Mouse (Mus musculus): ENCODE data around the gene Krtap24-1.

DNA sequence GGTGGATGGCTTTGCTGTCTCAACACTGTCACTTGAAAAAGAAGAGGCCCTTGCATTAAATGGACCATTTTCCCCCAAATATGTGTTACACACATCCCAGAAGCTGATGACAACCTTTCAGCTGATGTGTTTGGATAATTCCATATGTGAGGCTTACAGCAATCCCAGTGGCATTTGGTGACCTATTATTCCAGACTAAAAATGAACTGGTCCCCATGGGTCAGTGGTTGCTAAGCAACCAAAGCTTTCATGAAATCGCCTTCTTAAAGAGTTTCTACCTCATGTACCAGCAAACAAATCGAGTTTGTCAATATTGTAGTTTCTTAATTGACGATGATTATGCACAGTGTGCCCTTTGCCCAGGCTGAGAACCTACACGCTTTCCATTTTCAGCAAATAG, 633 bp upstream of the Krtap24-1 start:
- TF ChIP-seq CTCF (IDR thresholded peaks at IDR 0.05; ENCODE audit: low read depth, low read length): no peak
- no peak for TF ChIP-seq POLR2A (IDR thresholded peaks at IDR 0.05; ENCODE audit: insufficient read depth, low read length)
- no peak for TF ChIP-seq EP300 (IDR thresholded peaks at IDR 0.05; ENCODE audit: insufficient read depth, low read depth, low read length)
